Mouse (Mus musculus): ENCODE results near the gene Olfr17.
"Not testable (repeated sequence)": the region's sequence is repeated elsewhere in the genome, so short reads cannot be mapped to it uniquely, and the experiment has no call there.

DNA sequence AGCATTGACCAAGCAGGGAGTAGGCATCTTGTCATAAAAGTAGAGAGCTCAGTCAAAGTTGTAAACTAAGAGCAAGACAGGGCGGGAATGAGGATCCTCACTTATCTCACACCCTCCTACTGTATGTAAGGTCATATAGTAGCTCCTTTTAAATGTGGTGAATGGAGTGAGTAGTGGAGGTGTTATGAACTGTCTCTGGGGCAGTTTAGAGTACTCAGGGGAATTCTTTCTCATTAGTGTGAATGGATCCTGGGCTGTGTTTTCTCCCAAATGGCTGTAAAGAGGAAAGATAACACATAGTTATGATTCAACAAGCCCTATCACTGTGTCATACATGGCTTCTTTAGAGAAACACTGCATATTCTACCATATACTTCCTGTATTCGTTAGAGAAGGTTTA lies 17.2 kb downstream of the Olfr17 start, which contains the start of gene Olfr715b:
- not testable (repeated sequence) for TF ChIP-seq CTCF (IDR thresholded peaks at IDR 0.05); POLR2A (IDR thresholded peaks at IDR 0.05; ENCODE audit: insufficient read depth, low read depth, low read length); EP300 (IDR thresholded peaks at IDR 0.05; ENCODE audit: insufficient read depth, low read depth, low read length)

Measured in heart, adult 2 months (tissue).